Mouse (Mus musculus) liver, adult (tissue): ENCODE results near the gene Tradd.

Experiments used
- GATA4 ChIP-seq: IDR thresholded peaks from 2 replicates; pipeline ENCODE4 v1.6.1; 2014; ENCODE audit warnings: mild to moderate bottlenecking, low read length; ENCODE audit not compliant: insufficient replicate concordance

The Tradd gene

GRCm38 (mm10) chr8:105264024-105264982 is at the start of gene Tradd, which contains the start of gene Fbxl8:
Gene Tradd (minus strand): TSS chr8:105264609.
Gene Fbxl8 (plus strand): TSS chr8:105264648.
- TF ChIP-seq GATA4, result no peak

- no peak for TF ChIP-seq GATA4
Measured at GRCm38 (mm10) chr8:105313622-105314402, 49.4 kb upstream of the Tradd start.

- no peak for TF ChIP-seq GATA4
Measured at GRCm38 (mm10) chr8:105312891-105313481, 48.6 kb upstream of the Tradd start.

GRCm38 (mm10) chr8:105311718-105312117 is 47.3 kb upstream of the Tradd start:
- TF ChIP-seq GATA4, result no peak

GRCm38 (mm10) chr8:105310118-105310517 is 45.7 kb upstream of the Tradd start:
- TF ChIP-seq GATA4, result no peak

- no peak for TF ChIP-seq GATA4
Measured at GRCm38 (mm10) chr8:105309142-105309847, 44.9 kb upstream of the Tradd start.

- no peak for TF ChIP-seq GATA4
Measured at GRCm38 (mm10) chr8:105308428-105308827, 44.0 kb upstream of the Tradd start.

- TF ChIP-seq GATA4, result no peak
Measured at GRCm38 (mm10) chr8:105307670-105308069, 43.3 kb upstream of the Tradd start.

- no peak for TF ChIP-seq GATA4
Measured at GRCm38 (mm10) chr8:105306146-105306691, 41.8 kb upstream of the Tradd start.

- peak; percentile 37; the same call in 1 of the 2 replicates for TF ChIP-seq GATA4
Measured at GRCm38 (mm10) chr8:105305211-105306145, 41.1 kb upstream of the Tradd start, which contains the start of gene Elmo3. Gene Elmo3 (plus strand): TSS chr8:105305601.

- TF ChIP-seq GATA4, result no peak
Measured at GRCm38 (mm10) chr8:105304325-105305210, 40.2 kb upstream of the Tradd start.

- TF ChIP-seq GATA4, result no peak
Measured at GRCm38 (mm10) chr8:105303874-105304273, 39.5 kb upstream of the Tradd start.

- TF ChIP-seq GATA4, result no peak
Measured at GRCm38 (mm10) chr8:105303396-105303795, 39.0 kb upstream of the Tradd start.

- TF ChIP-seq GATA4, result no peak
Measured at GRCm38 (mm10) chr8:105299962-105300361, 35.6 kb upstream of the Tradd start.
